Mouse (Mus musculus): Measurements from ENCODE around the gene Hat1. TPM values are rescaled to one million over a fixed set of nuclear protein-coding genes. Genes with fewer than 3 reads are reported as not detected.
A peak's percentile ranks its signal among the peaks of the same experiment; 100 is the strongest.

Gene Hat1
- polyA plus RNA-seq (2012; rRNA removed): 55.3 and 67.3 TPM in 2 replicates
- polyA plus RNA-seq (2014; fragmentation: Nextera tagmentation; extraction: Ambion mirVana): 93.9 and 97.1 TPM in 2 replicates

DNA sequence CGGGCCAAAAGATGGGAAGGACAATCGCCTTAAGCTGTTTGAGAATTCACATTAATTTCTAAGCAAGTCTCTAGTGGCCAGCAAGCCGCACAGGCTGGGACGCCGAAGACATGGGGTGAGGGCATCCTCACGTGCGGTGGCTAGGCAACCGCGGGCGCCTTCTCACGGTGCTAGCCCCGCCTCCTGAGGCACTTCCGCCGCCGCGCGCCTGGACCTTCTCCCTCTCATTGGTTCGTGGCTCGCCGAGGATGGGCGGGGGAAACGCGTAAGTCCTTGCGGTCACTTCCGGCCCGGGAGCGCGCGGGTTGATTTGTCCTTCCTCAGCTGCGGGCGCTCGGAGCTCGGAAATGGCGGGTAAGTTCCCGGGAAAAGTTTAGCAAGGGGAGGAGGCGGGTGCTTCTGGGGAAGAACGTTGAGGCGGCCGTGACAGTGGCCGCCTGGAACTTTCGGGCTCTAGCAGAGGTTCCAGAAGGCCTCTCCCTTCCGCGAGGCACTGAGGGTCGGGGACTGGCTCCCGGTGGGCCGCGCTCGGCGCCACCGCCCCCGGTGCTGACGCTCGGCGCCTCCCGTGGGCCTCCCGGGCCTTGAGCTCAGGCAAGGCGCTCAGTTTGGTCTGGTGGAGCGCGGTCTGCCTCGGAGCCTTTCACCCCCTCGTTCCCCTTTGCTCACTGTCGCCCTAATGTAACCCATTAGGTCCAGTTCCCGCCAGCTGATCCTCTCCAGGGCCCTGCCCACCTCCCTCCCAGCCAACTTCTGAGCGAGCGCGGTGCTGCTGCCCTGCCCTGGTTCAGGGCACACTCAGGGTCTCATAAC is at the start of gene Hat1:
Gene Hat1, plus strand, starts transcription at position 8 of the 813 bp plus-strand sequence.
- H3K27me3 ChIP-seq (ENCODE audit: control insufficient read depth, insufficient read depth, low read length): no peaks in the 10 kb centered on the region
- peak within 1 kb of the TSS; percentile 88 for H3K9ac ChIP-seq (ENCODE audit: low read depth, low read length, severe bottlenecking)
- ATAC-seq (ENCODE audit: low FRiP score, low read depth) (peak; percentile 99), DNase-seq (ENCODE audit: low spot score) (peak; percentile 97)
- H3K9me3 ChIP-seq (ENCODE audit: control insufficient read depth, low read length): no peaks in the 10 kb centered on the region
- no peaks in the 10 kb centered on the region for H3K4me1 ChIP-seq (ENCODE audit: control insufficient read depth, insufficient read depth, low read length)
- H3K4me2 ChIP-seq (replicated peaks; ENCODE audit: low read depth, low read length, severe bottlenecking): peak within 1 kb of the TSS; percentile 80
- under 1% methylated on average over 48 of the region's 66 CpGs for WGBS
- H3K4me3 ChIP-seq (replicated peaks; ENCODE audit: low read length): peak within 1 kb of the TSS; percentile 94
- H3K27ac ChIP-seq (replicated peaks; ENCODE audit: low read depth, low read length): peak within 1 kb of the TSS; percentile 82
- peaks cover 22% of the 10 kb centered on the region; the same call in 1 of the 2 replicates for H3K36me3 ChIP-seq (ENCODE audit: control insufficient read depth, insufficient read depth, low read length)
- TF ChIP-seq POLR2A (IDR thresholded peaks at IDR 0.05; ENCODE audit: borderline replicate concordance, extremely low read depth, insufficient read depth, insufficient read length): no peak

DNA sequence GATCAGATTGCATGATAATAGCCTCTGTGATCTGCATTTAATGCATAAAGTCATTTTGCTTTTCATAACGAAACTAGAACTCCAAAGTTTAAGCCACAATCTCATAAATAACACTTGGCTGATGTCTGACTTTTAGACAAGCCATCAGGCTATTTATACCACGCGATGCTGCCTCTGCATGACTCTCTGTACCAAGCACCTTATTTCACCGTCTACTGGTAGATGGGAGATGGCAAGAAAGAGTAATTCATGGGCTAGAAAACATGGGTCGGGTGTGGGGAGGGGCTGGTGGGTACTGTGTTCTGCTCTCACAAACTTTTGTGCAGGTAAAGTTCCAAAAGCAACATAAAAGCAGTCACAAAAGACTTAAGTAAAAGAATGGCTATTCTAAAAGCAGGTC is 48.6 kb upstream of the Hat1 start:
- Histone ChIP-seq H3K4me1 (ENCODE audit: control insufficient read depth, insufficient read depth, low read length) (no peaks in the 10 kb centered on the region), H3K27me3 (ENCODE audit: control insufficient read depth, insufficient read depth, low read length) (no peaks in the 10 kb centered on the region), H3K4me2 (replicated peaks; ENCODE audit: low read depth, low read length, severe bottlenecking) (no peak overlapping the region), H3K9me3 (ENCODE audit: control insufficient read depth, low read length) (no peaks in the 10 kb centered on the region), H3K9ac (ENCODE audit: low read depth, low read length, severe bottlenecking) (no peak overlapping the region), H3K27ac (replicated peaks; ENCODE audit: low read depth, low read length) (no peak overlapping the region), H3K4me3 (replicated peaks; ENCODE audit: low read length) (no peak overlapping the region), H3K36me3 (ENCODE audit: control insufficient read depth, insufficient read depth, low read length) (peaks cover 7% of the 10 kb centered on the region)
- DNase-seq (ENCODE audit: low spot score) (no peak), ATAC-seq (ENCODE audit: low FRiP score, low read depth) (no peak)
- TF ChIP-seq POLR2A (IDR thresholded peaks at IDR 0.05; ENCODE audit: borderline replicate concordance, extremely low read depth, insufficient read depth, insufficient read length): no peak
- WGBS: 87% methylated on average over 5 of the region's 5 CpGs

DNA sequence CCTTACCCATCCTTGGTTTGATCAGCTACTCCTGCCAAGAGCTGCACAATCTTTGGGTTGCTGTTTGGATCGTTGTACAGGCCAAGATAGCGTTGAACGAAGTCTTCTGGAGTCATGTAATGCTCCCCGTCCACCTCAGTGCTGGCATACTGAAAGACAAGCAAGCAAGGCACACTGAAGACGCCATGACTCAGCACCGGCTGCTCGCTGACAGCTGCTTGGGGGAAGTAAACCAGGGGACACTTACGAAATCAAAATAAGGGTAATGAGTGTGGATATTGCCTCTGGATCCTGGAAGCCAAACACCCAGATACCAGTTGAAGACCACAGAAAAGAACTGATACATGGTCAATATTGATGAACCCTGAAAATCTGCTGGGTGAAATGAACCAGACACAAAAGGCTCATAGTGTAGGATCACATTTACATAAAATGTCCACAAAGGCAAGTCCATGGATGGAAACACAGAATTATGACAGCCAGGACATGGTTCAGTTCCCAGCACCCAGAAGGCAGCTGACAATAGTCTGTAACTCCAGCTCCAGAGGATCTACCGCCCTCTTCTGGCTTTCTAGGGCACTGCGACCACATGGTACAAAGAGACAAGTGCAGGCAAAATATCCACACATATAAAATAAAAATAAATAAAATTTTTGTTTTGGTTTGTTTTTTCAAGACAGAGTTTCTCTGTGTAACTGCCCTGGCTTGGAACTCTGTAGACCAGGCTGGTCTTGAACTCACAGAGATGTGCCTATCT is 44.7 kb upstream of the Hat1 start:
- no peaks in the 10 kb centered on the region for H3K4me1 ChIP-seq (ENCODE audit: control insufficient read depth, insufficient read depth, low read length)
- H3K4me2 ChIP-seq (replicated peaks; ENCODE audit: low read depth, low read length, severe bottlenecking): no peak overlapping the region
- ATAC-seq (ENCODE audit: low FRiP score, low read depth): no peak
- no peaks in the 10 kb centered on the region for H3K9me3 ChIP-seq (ENCODE audit: control insufficient read depth, low read length)
- TF ChIP-seq POLR2A (IDR thresholded peaks at IDR 0.05; ENCODE audit: borderline replicate concordance, extremely low read depth, insufficient read depth, insufficient read length): no peak
- H3K36me3 ChIP-seq (ENCODE audit: control insufficient read depth, insufficient read depth, low read length): peaks cover 7% of the 10 kb centered on the region
- no peaks in the 10 kb centered on the region for H3K27me3 ChIP-seq (ENCODE audit: control insufficient read depth, insufficient read depth, low read length)
- no peak overlapping the region for H3K4me3 ChIP-seq (replicated peaks; ENCODE audit: low read length)
- H3K9ac ChIP-seq (ENCODE audit: low read depth, low read length, severe bottlenecking): no peak overlapping the region
- DNase-seq (ENCODE audit: low spot score): no peak
- 93% methylated on average over 10 of the region's 10 CpGs for WGBS
- no peak overlapping the region for H3K27ac ChIP-seq (replicated peaks; ENCODE audit: low read depth, low read length)

DNA sequence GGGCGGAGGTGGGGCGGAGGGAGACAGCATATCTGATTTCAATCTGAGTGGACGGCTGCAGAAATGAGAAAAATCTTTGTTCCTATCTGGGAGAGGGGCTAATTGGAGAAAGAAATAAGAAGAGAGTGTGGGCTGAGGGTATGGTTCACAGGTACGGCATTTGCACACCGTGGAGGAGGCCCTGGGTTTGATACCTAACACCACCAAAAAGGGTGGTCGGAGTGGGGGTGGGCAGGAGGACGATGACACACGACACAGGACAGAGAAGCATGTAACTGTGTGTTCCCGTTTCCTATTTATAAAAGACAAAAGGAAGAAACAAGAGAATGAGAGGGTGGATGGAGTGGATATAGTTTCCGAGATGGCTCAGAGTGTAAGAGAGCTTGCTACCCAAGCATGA is 41.6 kb upstream of the Hat1 start:
- Histone ChIP-seq H3K27ac (replicated peaks; ENCODE audit: low read depth, low read length) (no peak overlapping the region), H3K4me2 (replicated peaks; ENCODE audit: low read depth, low read length, severe bottlenecking) (no peak overlapping the region), H3K4me1 (ENCODE audit: control insufficient read depth, insufficient read depth, low read length) (no peaks in the 10 kb centered on the region), H3K36me3 (ENCODE audit: control insufficient read depth, insufficient read depth, low read length) (peaks cover 5% of the 10 kb centered on the region), H3K4me3 (replicated peaks; ENCODE audit: low read length) (no peak overlapping the region), H3K27me3 (ENCODE audit: control insufficient read depth, insufficient read depth, low read length) (no peaks in the 10 kb centered on the region), H3K9ac (ENCODE audit: low read depth, low read length, severe bottlenecking) (no peak overlapping the region), H3K9me3 (ENCODE audit: control insufficient read depth, low read length) (no peaks in the 10 kb centered on the region)
- 82% methylated on average over 10 of the region's 10 CpGs for WGBS
- no peak for ATAC-seq (ENCODE audit: low FRiP score, low read depth)
- no peak for DNase-seq (ENCODE audit: low spot score)
- TF ChIP-seq POLR2A (IDR thresholded peaks at IDR 0.05; ENCODE audit: borderline replicate concordance, extremely low read depth, insufficient read depth, insufficient read length): no peak

DNA sequence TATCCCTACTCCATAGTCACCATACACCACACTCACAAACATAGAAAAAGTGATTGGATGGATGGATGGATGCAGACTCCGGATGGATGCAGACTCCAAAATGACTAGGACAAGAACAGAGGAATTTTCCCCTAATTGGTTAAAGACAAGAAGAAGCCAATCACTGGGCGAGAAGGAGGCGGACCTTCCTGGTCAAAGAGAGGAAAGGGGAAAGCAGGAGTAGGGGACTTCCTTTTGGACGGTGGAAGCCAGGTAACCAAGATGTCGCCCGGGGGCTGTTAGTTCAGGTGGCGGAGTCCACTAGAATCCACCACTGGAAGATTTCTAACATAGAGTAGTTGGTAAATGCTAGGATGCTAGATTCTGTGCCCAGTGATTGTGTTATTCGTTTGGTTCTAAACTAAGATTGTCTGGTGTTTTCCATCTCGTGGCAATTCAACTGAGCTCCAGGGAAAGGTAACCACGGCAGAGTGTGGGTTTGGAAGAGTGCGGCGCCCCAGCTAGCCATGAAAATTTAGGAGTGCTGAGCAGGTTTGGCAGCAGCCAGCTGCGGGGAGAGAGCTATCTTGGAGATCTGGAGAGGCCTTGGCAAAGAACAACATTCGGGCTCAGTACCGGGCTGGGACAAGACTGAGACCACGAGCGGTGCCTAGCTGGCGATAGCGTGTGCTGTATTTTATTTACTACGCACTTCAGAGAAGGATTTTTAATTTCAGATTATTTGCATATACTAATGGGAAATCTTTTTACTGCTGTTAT is 40.8 kb upstream of the Hat1 start:
- H3K4me3 ChIP-seq (replicated peaks; ENCODE audit: low read length): no peak overlapping the region
- H3K36me3 ChIP-seq (ENCODE audit: control insufficient read depth, insufficient read depth, low read length): peaks cover 2% of the 10 kb centered on the region
- H3K9me3 ChIP-seq (ENCODE audit: control insufficient read depth, low read length): no peaks in the 10 kb centered on the region
- no peak for DNase-seq (ENCODE audit: low spot score)
- no peak overlapping the region for H3K9ac ChIP-seq (ENCODE audit: low read depth, low read length, severe bottlenecking)
- no peaks in the 10 kb centered on the region for H3K4me1 ChIP-seq (ENCODE audit: control insufficient read depth, insufficient read depth, low read length)
- TF ChIP-seq POLR2A (IDR thresholded peaks at IDR 0.05; ENCODE audit: borderline replicate concordance, extremely low read depth, insufficient read depth, insufficient read length): no peak
- H3K27ac ChIP-seq (replicated peaks; ENCODE audit: low read depth, low read length): no peak overlapping the region
- no peak overlapping the region for H3K4me2 ChIP-seq (replicated peaks; ENCODE audit: low read depth, low read length, severe bottlenecking)
- ATAC-seq (ENCODE audit: low FRiP score, low read depth): no peak
- H3K27me3 ChIP-seq (ENCODE audit: control insufficient read depth, insufficient read depth, low read length): no peaks in the 10 kb centered on the region
- WGBS: 93% methylated on average over 20 of the region's 20 CpGs
